Mouse (Mus musculus) left cerebral cortex, postnatal 36 days (tissue): ENCODE data around the gene Pebp1. TPM values are rescaled to one million over a fixed set of nuclear protein-coding genes. Genes with fewer than 3 reads are reported as not detected.

ENCODE experiments used
- DNase-seq, 2 experiments: peaks; one replicate each; pipeline ENCODE4 v3.0.0; 2021 to 2022; ENCODE audit warnings: low spot score in 2 of 2, mixed read lengths in 1 of 2
- intact Hi-C: fragments of 180-260 bp; cut with DNase I; formaldehyde crosslinking; loops from one replicate; pipeline ENCODE4 v1.15.1; 2025
- total RNA-seq, 2 experiments: library from RNA; stranded (reverse); gene quantifications; 2 replicates each; pipeline ENCODE4 v1.2.3; 2021

The Pebp1 gene
- total RNA-seq, 2 experiments from 2014 or later, result 647 to 753 TPM

GRCm38 (mm10) chr5:117248351-117248750 is 39.1 kb downstream of the Pebp1 start:
- intact Hi-C loops, result no loop called here
- no peak for DNase-seq

GRCm38 (mm10) chr5:117245170-117245569 is 42.3 kb downstream of the Pebp1 start:
- no peak for DNase-seq
- intact Hi-C loops, result no loop called here

GRCm38 (mm10) chr5:117242671-117243478 is 44.5 kb downstream of the Pebp1 start:
- intact Hi-C loops, result loop anchor here (5.0 kb wide), 2 partner anchors 44 to 169 kb away; partner anchors contain the start of genes Ksr2 and Pebp1
- peak; percentile 44 to 45 for DNase-seq

- intact Hi-C loops, result loop anchor here (2.0 to 5.0 kb wide), 3 partner anchors 45 to 170 kb away; partner anchors contain the start of genes Ksr2, Pebp1 and Suds3
- DNase-seq, result peak; percentile 60 to 62
Measured at GRCm38 (mm10) chr5:117241935-117242531, 45.4 kb downstream of the Pebp1 start.

GRCm38 (mm10) chr5:117240761-117241322 is 46.6 kb downstream of the Pebp1 start:
- DNase-seq, result peak; percentile 63 to 71
- intact Hi-C loops, result loop anchor here (2.0 to 5.0 kb wide), 3 partner anchors 46 to 171 kb away; partner anchors contain the start of genes Ksr2, Pebp1 and Suds3

- DNase-seq, result peak; percentile 18 to 41
- intact Hi-C loops, result loop anchor here (2.0 to 5.0 kb wide), 3 partner anchors 47 to 172 kb away; partner anchors contain the start of genes Ksr2, Pebp1 and Suds3
Measured at GRCm38 (mm10) chr5:117240321-117240731, 47.1 kb downstream of the Pebp1 start.

GRCm38 (mm10) chr5:117239106-117239505 is 48.3 kb downstream of the Pebp1 start:
- no peak for DNase-seq
- intact Hi-C loops, result no loop called here

GRCm38 (mm10) chr5:117236540-117236939 is 50.9 kb downstream of the Pebp1 start:
- DNase-seq, result no peak
- intact Hi-C loops, result no loop called here

Other genes with a start within 250 kb of the Pebp1 start
- gene Suds3, start 171.5 kb downstream of the Pebp1 start, total RNA-seq, result 100 to 1,000 TPM; 134 to 147 TPM
- 10 to 100 TPM; 53.2 to 60.9 TPM for gene Taok3, start 167.5 kb downstream of the Pebp1 start, total RNA-seq
- 1 to 10 TPM; 2.7 to 2.9 TPM for gene Vsig10, start 31.5 kb upstream of the Pebp1 start, total RNA-seq
- 100 to 1,000 TPM; 294 to 334 TPM for gene Wsb2, start 69.7 kb upstream of the Pebp1 start, total RNA-seq
- gene Rfc5, start 101.4 kb upstream of the Pebp1 start, total RNA-seq, result 10 to 100 TPM; 16.8 to 18.0 TPM
- 10 to 100 TPM; 35.0 to 44.3 TPM for gene Ksr2, start 126.4 kb upstream of the Pebp1 start, total RNA-seq